Mouse (Mus musculus) myocyte (in vitro differentiated cells): Measurements from ENCODE around the gene Alkbh6. TPM values are rescaled to one million over a fixed set of nuclear protein-coding genes. Genes with fewer than 3 reads are reported as not detected.

ENCODE experiments used
- H3K27me3 ChIP-seq: one replicate; pipeline ENCODE4 v1.6.1; 2011; ENCODE audit not compliant: control insufficient read depth, insufficient read depth, insufficient read length
- H3K36me3 ChIP-seq: one replicate; pipeline ENCODE4 v1.6.1; 2011; ENCODE audit not compliant: control insufficient read depth, insufficient read depth
- H3K4me2 ChIP-seq: one replicate; pipeline ENCODE4 v1.6.1; 2011; ENCODE audit warnings: low read depth, control low read depth
- H3K4me3 ChIP-seq: one replicate; pipeline ENCODE4 v1.5.1; 2011; ENCODE audit warnings: mild to moderate bottlenecking, control low read depth, moderate library complexity
- H3K79me2 ChIP-seq: one replicate; pipeline ENCODE4 v1.6.1; 2011; ENCODE audit not compliant: control insufficient read depth, insufficient read depth
- H3ac ChIP-seq: one replicate; pipeline ENCODE4 v1.6.1; 2011; ENCODE audit not compliant: control insufficient read depth, insufficient read length
- CEBPB ChIP-seq: IDR thresholded peaks from 2 replicates; pipeline ENCODE4 v1.6.1; 2011; ENCODE audit warnings: mild to moderate bottlenecking, moderate library complexity; ENCODE audit not compliant: poor library complexity, insufficient read depth, severe bottlenecking
- E2F4 ChIP-seq: IDR thresholded peaks from one replicate; pipeline ENCODE4 v1.6.1; 2011; ENCODE audit warnings: mild to moderate bottlenecking, control low read depth, moderate library complexity; ENCODE audit not compliant: insufficient read depth
- MAX ChIP-seq: IDR thresholded peaks from one replicate; pipeline ENCODE4 v1.6.1; 2011; ENCODE audit warnings: low read depth, mild to moderate bottlenecking, control low read depth
- MYOD1 ChIP-seq, 3 experiments: IDR thresholded peaks; one replicate each; pipeline ENCODE4 v1.6.1; 2011; ENCODE audit warnings: control low read depth in 2 of 3, low read depth in 2 of 3, mild to moderate bottlenecking in 2 of 3, moderate library complexity in 1 of 3; ENCODE audit not compliant: insufficient read length in 2 of 3, control insufficient read depth in 1 of 3
- MYOG ChIP-seq, 3 experiments: IDR thresholded peaks; one replicate each; pipeline ENCODE4 v1.6.1; 2011; ENCODE audit warnings: control low read depth in 2 of 3, low read depth in 2 of 3, mild to moderate bottlenecking in 2 of 3; ENCODE audit not compliant: insufficient read length in 2 of 3, control insufficient read depth in 1 of 3, insufficient read depth in 1 of 3
- POLR2A ChIP-seq: IDR thresholded peaks from one replicate; pipeline ENCODE4 v1.6.1; 2011; ENCODE audit warnings: low read depth, mild to moderate bottlenecking, control low read depth, moderate library complexity; ENCODE audit not compliant: insufficient read length
- POLR2AphosphoS2 ChIP-seq: IDR thresholded peaks from one replicate; pipeline ENCODE4 v1.6.1; 2011; ENCODE audit warnings: low read depth, control low read depth; ENCODE audit not compliant: insufficient read length
- REST ChIP-seq: IDR thresholded peaks from one replicate; pipeline ENCODE4 v1.6.1; 2011; ENCODE audit warnings: mild to moderate bottlenecking, control low read depth, moderate library complexity; ENCODE audit not compliant: insufficient read depth, insufficient read length
- SRF ChIP-seq: IDR thresholded peaks from one replicate; pipeline ENCODE4 v1.6.1; 2011; ENCODE audit warnings: low read depth; ENCODE audit not compliant: control insufficient read depth, insufficient read length
- TCF12 ChIP-seq: IDR thresholded peaks from one replicate; pipeline ENCODE4 v1.6.1; 2011; ENCODE audit warnings: mild to moderate bottlenecking, control low read depth; ENCODE audit not compliant: poor library complexity, insufficient read depth, severe bottlenecking
- TCF3 ChIP-seq: IDR thresholded peaks from one replicate; pipeline ENCODE4 v1.6.1; 2011; ENCODE audit warnings: low read depth, control low read depth; ENCODE audit not compliant: insufficient read length
- USF1 ChIP-seq: IDR thresholded peaks from one replicate; pipeline ENCODE4 v1.6.1; 2011; ENCODE audit warnings: low read depth, mild to moderate bottlenecking, control low read depth, moderate library complexity
- polyA plus RNA-seq: library from polyadenylated mRNA; unstranded; fragments of >200 nt; fragmentation: generic; extraction: Trizol; gene quantifications from one replicate; pipeline ENCODE4 v1.2.1, GENCODE M21; 2012; ENCODE audit warnings: missing spikeins

Gene Alkbh6
- polyA plus RNA-seq, 1 experiment = 33.9 TPM

DNA sequence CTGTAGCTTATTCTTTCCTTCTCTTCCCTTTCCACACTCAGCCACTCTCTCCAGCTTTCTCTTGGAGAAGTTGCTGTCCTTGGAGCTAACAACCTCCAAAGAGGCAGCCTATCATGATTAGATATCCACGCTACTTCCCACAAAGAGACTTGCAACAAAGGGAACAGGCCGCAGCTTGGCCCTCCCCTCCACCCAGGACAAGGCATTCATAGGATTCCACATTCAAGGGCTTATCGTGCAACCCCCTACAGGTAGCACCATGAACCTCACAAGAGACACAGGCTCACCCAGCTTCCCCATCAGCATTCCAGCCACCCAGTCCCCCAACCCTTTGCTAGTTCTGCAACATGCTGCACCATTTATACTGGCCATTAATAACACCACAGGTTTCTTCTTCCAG lies 41.7 kb upstream of the Alkbh6 start:
- Histone ChIP-seq H3K79me2 (no peaks in the 10 kb centered on the region), H3K4me2 (no peak overlapping the region), H3K4me3 (no peak overlapping the region), H3K36me3 (no peaks in the 10 kb centered on the region), H3ac (no peak overlapping the region), H3K27me3 (no peaks in the 10 kb centered on the region)
- TF ChIP-seq MAX = no peak
- TF ChIP-seq MYOD1 (IDR thresholded peaks at IDR 0.05; ENCODE audit: control insufficient read depth in 1 of 3, insufficient read length in 2 of 3, low read depth in 2 of 3) = no peak
- no peak for TF ChIP-seq USF1
- TF ChIP-seq POLR2A = no peak
- TF ChIP-seq TCF12 = no peak
- TF ChIP-seq REST = no peak
- no peak for TF ChIP-seq CEBPB
- TF ChIP-seq TCF3 = no peak
- TF ChIP-seq POLR2AphosphoS2 = no peak
- TF ChIP-seq E2F4 = no peak
- no peak for TF ChIP-seq MYOG (IDR thresholded peaks at IDR 0.05; ENCODE audit: control insufficient read depth in 1 of 3, insufficient read depth in 1 of 3, insufficient read length in 2 of 3, low read depth in 2 of 3)
- TF ChIP-seq SRF = no peak

DNA sequence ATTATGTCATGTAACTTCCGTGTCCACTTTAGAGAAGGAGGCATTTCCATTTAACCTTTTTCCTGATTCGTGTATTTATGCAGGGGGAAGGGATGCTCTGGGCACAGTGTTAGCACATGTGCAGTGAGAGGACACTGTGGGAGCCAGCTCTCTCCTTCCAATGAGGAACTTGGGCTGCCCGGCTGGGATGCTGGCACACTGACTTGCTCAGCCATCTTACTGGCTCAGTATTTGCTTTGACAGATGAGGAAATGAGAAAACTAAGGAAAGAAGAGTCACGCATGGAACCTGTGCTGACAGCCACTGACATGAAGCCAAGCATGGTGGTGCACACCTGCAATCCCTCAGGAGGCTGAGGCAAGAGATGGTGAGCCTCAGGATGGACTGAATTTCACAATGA lies 38.9 kb upstream of the Alkbh6 start:
- Histone ChIP-seq H3K27me3 (no peaks in the 10 kb centered on the region), H3ac (no peak overlapping the region), H3K4me3 (no peak overlapping the region), H3K36me3 (no peaks in the 10 kb centered on the region), H3K79me2 (no peaks in the 10 kb centered on the region), H3K4me2 (no peak overlapping the region)
- TF ChIP-seq REST = no peak
- TF ChIP-seq POLR2A = no peak
- TF ChIP-seq POLR2AphosphoS2 = no peak
- no peak for TF ChIP-seq MYOG (IDR thresholded peaks at IDR 0.05; ENCODE audit: control insufficient read depth in 1 of 3, insufficient read depth in 1 of 3, insufficient read length in 2 of 3, low read depth in 2 of 3)
- no peak for TF ChIP-seq TCF3
- TF ChIP-seq TCF12 = no peak
- no peak for TF ChIP-seq USF1
- no peak for TF ChIP-seq E2F4
- TF ChIP-seq SRF = no peak

DNA sequence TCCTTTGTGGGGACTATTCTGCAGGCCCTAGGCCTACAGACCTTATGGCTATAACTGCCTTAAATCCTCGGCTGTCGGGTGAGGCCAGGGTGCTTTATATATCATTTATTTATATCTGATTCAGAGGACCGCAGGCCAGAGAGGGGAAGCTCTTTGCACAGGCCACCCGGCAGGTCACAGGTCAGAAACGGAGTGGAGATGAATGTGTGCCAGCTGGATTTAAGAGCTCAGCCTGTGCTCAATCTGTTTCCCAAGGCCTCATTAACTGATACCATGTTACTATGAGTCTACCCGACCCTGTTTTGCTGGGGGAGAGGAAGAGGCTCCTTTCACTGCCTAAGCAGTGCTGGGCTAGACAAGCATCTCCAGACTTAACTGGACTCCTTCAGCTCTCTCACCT lies 34.1 kb upstream of the Alkbh6 start:
- no peaks in the 10 kb centered on the region for H3K36me3 ChIP-seq
- no peak overlapping the region for H3K4me3 ChIP-seq
- no peak overlapping the region for H3ac ChIP-seq
- TF ChIP-seq TCF3 (no peak), REST (no peak), SRF (no peak), TCF12 (no peak), POLR2A (no peak), E2F4 (no peak), MYOD1 (IDR thresholded peaks at IDR 0.05; ENCODE audit: control insufficient read depth in 1 of 3, insufficient read length in 2 of 3, low read depth in 2 of 3) (no peak), USF1 (no peak), MYOG (IDR thresholded peaks at IDR 0.05; ENCODE audit: control insufficient read depth in 1 of 3, insufficient read depth in 1 of 3, insufficient read length in 2 of 3, low read depth in 2 of 3) (no peak), CEBPB (no peak), POLR2AphosphoS2 (no peak)
- H3K4me2 ChIP-seq = no peak overlapping the region
- H3K27me3 ChIP-seq = no peaks in the 10 kb centered on the region
- no peaks in the 10 kb centered on the region for H3K79me2 ChIP-seq

DNA sequence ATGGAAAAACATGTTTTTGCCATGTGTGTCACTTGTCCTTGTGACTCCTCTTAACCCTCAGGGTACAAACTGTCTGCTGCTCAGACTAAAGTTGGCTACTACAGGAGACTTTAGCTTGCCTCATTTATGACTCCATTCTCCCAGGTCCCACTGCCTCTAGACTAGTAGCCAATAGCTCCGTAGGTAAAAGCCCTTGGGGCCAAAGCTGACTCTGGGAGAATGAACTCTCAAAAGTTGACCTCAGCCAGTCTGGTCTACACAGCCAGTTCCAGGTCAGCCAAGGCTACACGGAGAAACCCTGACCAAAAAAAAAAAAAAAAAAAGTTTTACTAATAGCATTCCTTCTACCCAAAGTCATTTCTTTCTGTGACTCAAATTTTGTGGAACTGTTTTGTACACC lies 29.6 kb upstream of the Alkbh6 start:
- H3K4me2 ChIP-seq = peak overlapping the region; percentile 91
- H3K79me2 ChIP-seq = no peaks in the 10 kb centered on the region
- no peak for TF ChIP-seq TCF12
- TF ChIP-seq MAX = no peak
- no peak for TF ChIP-seq CEBPB
- no peak for TF ChIP-seq SRF
- no peak for TF ChIP-seq POLR2A
- TF ChIP-seq USF1 = no peak
- TF ChIP-seq MYOD1 (IDR thresholded peaks at IDR 0.05; ENCODE audit: control insufficient read depth in 1 of 3, insufficient read length in 2 of 3, low read depth in 2 of 3) = no peak
- no peak for TF ChIP-seq POLR2AphosphoS2
- TF ChIP-seq E2F4 = no peak
- no peak for TF ChIP-seq TCF3
- peak overlapping the region; percentile 36 for H3K4me3 ChIP-seq
- no peaks in the 10 kb centered on the region for H3K36me3 ChIP-seq
- H3K27me3 ChIP-seq = no peaks in the 10 kb centered on the region
- no peak overlapping the region for H3ac ChIP-seq

DNA sequence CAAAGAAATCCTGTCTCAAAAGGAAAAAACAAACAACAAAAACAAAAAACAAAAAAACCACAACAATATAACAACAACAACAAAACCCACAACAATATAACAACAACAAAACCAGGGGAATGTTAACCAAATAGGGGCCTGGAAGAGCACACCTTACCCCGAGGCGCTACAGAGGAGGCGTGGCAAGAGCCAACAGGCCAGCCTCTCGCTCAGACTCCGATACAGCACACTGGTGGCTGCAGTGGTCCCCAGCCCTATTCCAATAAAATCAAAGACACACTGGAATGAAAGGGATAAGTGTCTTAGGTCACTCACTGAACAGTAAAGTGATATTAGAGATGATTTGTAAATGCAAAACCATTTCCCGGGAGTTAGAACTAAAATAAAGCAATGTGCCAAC lies 29.0 kb upstream of the Alkbh6 start:
- no peaks in the 10 kb centered on the region for H3K27me3 ChIP-seq
- no peaks in the 10 kb centered on the region for H3K79me2 ChIP-seq
- TF ChIP-seq MYOD1 (IDR thresholded peaks at IDR 0.05; ENCODE audit: control insufficient read depth in 1 of 3, insufficient read length in 2 of 3, low read depth in 2 of 3) (no peak), TCF12 (no peak), POLR2A (no peak), REST (no peak), POLR2AphosphoS2 (no peak), E2F4 (no peak), SRF (no peak), TCF3 (no peak), MAX (no peak), MYOG (IDR thresholded peaks at IDR 0.05; ENCODE audit: control insufficient read depth in 1 of 3, insufficient read depth in 1 of 3, insufficient read length in 2 of 3, low read depth in 2 of 3) (no peak), CEBPB (no peak), USF1 (no peak)
- H3ac ChIP-seq = no peak overlapping the region
- H3K4me3 ChIP-seq = peak overlapping the region; percentile 36
- H3K4me2 ChIP-seq = peak overlapping the region; percentile 91
- no peaks in the 10 kb centered on the region for H3K36me3 ChIP-seq
